ENCODE assay signal across 8 mouse cellular contexts in genomic region chr17:6097884-6098283, GRCm38 (mm10). TPM values are rescaled to one million over a fixed set of nuclear protein-coding genes. Genes with fewer than 3 reads are reported as not detected.
A peak's percentile ranks its signal among the peaks of the same experiment; 100 is the strongest.
DNase-seq lines count a peak whose midpoint lies in the region; ATAC-seq and TF ChIP-seq lines count a peak whose summit lies in the region.

No protein-coding gene starts in this region.

- H3K9ac ChIP-seq in heart, embryonic 12.5 days = no peak overlapping the region
- H3K9ac ChIP-seq in hindbrain, embryonic 11.5 days (ENCODE audit: low read depth, low read length) = no peak overlapping the region
- H3K9ac ChIP-seq in midbrain, embryonic 16.5 days (ENCODE audit: low read depth, low read length) = no peak overlapping the region

- intact Hi-C loops in left cerebral cortex, adult 2 months (cut with DNase I) = no loop called here

- no peaks in the 10 kb centered on the region for H3K4me1 ChIP-seq in heart, embryonic 12.5 days (replicated peaks)
- no peaks in the 10 kb centered on the region for H3K4me1 ChIP-seq in hindbrain, embryonic 11.5 days (replicated peaks; ENCODE audit: control insufficient read depth, insufficient read depth, low read length)
- no peaks in the 10 kb centered on the region for H3K4me1 ChIP-seq in midbrain, embryonic 16.5 days (ENCODE audit: control insufficient read depth, insufficient read depth, low read length)

- no peaks in the 10 kb centered on the region for H3K36me3 ChIP-seq in heart, embryonic 12.5 days
- no peaks in the 10 kb centered on the region for H3K36me3 ChIP-seq in hindbrain, embryonic 11.5 days (ENCODE audit: control insufficient read depth, insufficient read depth, low read length)
- no peaks in the 10 kb centered on the region for H3K36me3 ChIP-seq in midbrain, embryonic 16.5 days (ENCODE audit: control insufficient read depth, insufficient read depth, low read length)

- TF ChIP-seq CTCF in left cerebral cortex, adult 2 months (IDR thresholded peaks at IDR 0.05) = peak; percentile 95

- DNase-seq in heart, adult 11 months = peak; percentile 90
- peak; percentile 82 for DNase-seq in NIH3T3 (ENCODE audit: low read depth)
- peak; percentile 70 for DNase-seq in embryo, embryonic 10 days (ENCODE audit: low spot score)
- peak; percentile 71 for DNase-seq in hindbrain, embryonic 11.5 days (ENCODE audit: low spot score)
- DNase-seq in left cerebral cortex, adult 2 months (ENCODE audit: extremely low spot score in 1 of 2, low spot score in 2 of 2) = peak; percentile 39 to 59
- peak; percentile 66 for DNase-seq in testis, postnatal 10 days (ENCODE audit: low spot score)

- no peaks in the 10 kb centered on the region for H3K9me3 ChIP-seq in heart, embryonic 12.5 days (replicated peaks)
- H3K9me3 ChIP-seq in hindbrain, embryonic 11.5 days (ENCODE audit: control insufficient read depth, low read length) = no peaks in the 10 kb centered on the region
- H3K9me3 ChIP-seq in midbrain, embryonic 16.5 days (replicated peaks; ENCODE audit: control insufficient read depth, low read length, poor library complexity, severe bottlenecking) = no peaks in the 10 kb centered on the region

- no peak for ATAC-seq in heart, embryonic 12.5 days (ENCODE audit: insufficient number of reproducible peaks, low FRiP score)
- ATAC-seq in hindbrain, embryonic 11.5 days (ENCODE audit: low FRiP score) = no peak
- ATAC-seq in midbrain, embryonic 16.5 days = 0 out of 2 replicates have a peak, but pooled peaks have one; percentile 62

- H3K27me3 ChIP-seq in heart, embryonic 12.5 days (replicated peaks) = no peaks in the 10 kb centered on the region
- no peaks in the 10 kb centered on the region for H3K27me3 ChIP-seq in hindbrain, embryonic 11.5 days (ENCODE audit: control insufficient read depth, insufficient read depth, low read length)
- no peaks in the 10 kb centered on the region for H3K27me3 ChIP-seq in midbrain, embryonic 16.5 days (ENCODE audit: control insufficient read depth, insufficient read depth, low read depth, low read length)

- no peak overlapping the region for H3K4me3 ChIP-seq in heart, embryonic 12.5 days
- H3K4me3 ChIP-seq in hindbrain, embryonic 11.5 days (ENCODE audit: low read depth, low read length) = no peak overlapping the region
- no peak overlapping the region for H3K4me3 ChIP-seq in left cerebral cortex, adult 2 months
- no peak overlapping the region for H3K4me3 ChIP-seq in midbrain, embryonic 16.5 days (ENCODE audit: low read depth, low read length)

- WGBS in heart, embryonic 12.5 days = 20% methylated on average over 4 of the region's 4 CpGs
- 29% methylated on average over 4 of the region's 4 CpGs for WGBS in hindbrain, embryonic 11.5 days
- WGBS in midbrain, embryonic 16.5 days = 29% methylated on average over 4 of the region's 4 CpGs

- H3K27ac ChIP-seq in heart, embryonic 12.5 days (ENCODE audit: poor library complexity, severe bottlenecking) = no peak overlapping the region
- no peak overlapping the region for H3K27ac ChIP-seq in hindbrain, embryonic 11.5 days (ENCODE audit: low read depth, low read length)
- H3K27ac ChIP-seq in left cerebral cortex, adult 2 months = no peak overlapping the region
- H3K27ac ChIP-seq in midbrain, embryonic 16.5 days (ENCODE audit: low read length) = no peak overlapping the region

- no peak overlapping the region for H3K4me2 ChIP-seq in heart, embryonic 12.5 days
- H3K4me2 ChIP-seq in hindbrain, embryonic 11.5 days (replicated peaks; ENCODE audit: low read depth, low read length) = no peak overlapping the region
- no peak overlapping the region for H3K4me2 ChIP-seq in midbrain, embryonic 16.5 days (ENCODE audit: low read length)

RNA-seq across cellular contexts. Expression of gene Tulp4, which starts 8.4 kb away (rescaled TPM):
- polyA plus RNA-seq in heart, embryonic 12.5 days (2016; fragmentation: Nextera tagmentation; extraction: Ambion mirVana) = 48.9 and 59.4 TPM in 2 replicates
- 129 and 178 TPM in 2 replicates for polyA plus RNA-seq in hindbrain, embryonic 11.5 days (2014; fragmentation: Nextera tagmentation; extraction: Ambion mirVana)
- 100 to 1,000 TPM; 342 to 345 TPM for total RNA-seq in left cerebral cortex, adult 2 months (2021)
- polyA plus RNA-seq in midbrain, embryonic 16.5 days (2015; fragmentation: Nextera tagmentation; extraction: Ambion mirVana) = 115 and 142 TPM in 2 replicates

RNA-seq across cellular contexts. Expression of gene Gtf2h5, which starts 18.3 kb away (rescaled TPM):
- polyA plus RNA-seq in heart, embryonic 12.5 days (2016; fragmentation: Nextera tagmentation; extraction: Ambion mirVana) = 142 and 147 TPM in 2 replicates
- polyA plus RNA-seq in hindbrain, embryonic 11.5 days (2014; fragmentation: Nextera tagmentation; extraction: Ambion mirVana) = 160 and 167 TPM in 2 replicates
- total RNA-seq in left cerebral cortex, adult 2 months (2021) = 100 to 1,000 TPM; 103 to 106 TPM
- 198 and 214 TPM in 2 replicates for polyA plus RNA-seq in midbrain, embryonic 16.5 days (2015; fragmentation: Nextera tagmentation; extraction: Ambion mirVana)

RNA-seq across cellular contexts. Expression of gene Serac1, which starts 18.3 kb away (rescaled TPM):
- 5.1 and 5.7 TPM in 2 replicates for polyA plus RNA-seq in heart, embryonic 12.5 days (2016; fragmentation: Nextera tagmentation; extraction: Ambion mirVana)
- 8.0 TPM in 2 replicates for polyA plus RNA-seq in hindbrain, embryonic 11.5 days (2014; fragmentation: Nextera tagmentation; extraction: Ambion mirVana)
- 10 to 100 TPM; 17.5 to 17.7 TPM for total RNA-seq in left cerebral cortex, adult 2 months (2021)
- polyA plus RNA-seq in midbrain, embryonic 16.5 days (2015; fragmentation: Nextera tagmentation; extraction: Ambion mirVana) = 12.6 and 13.7 TPM in 2 replicates
